Mouse (Mus musculus) ES-Bruce4 (cell line): Measurements from ENCODE around the gene Il4. TPM values are rescaled to one million over a fixed set of nuclear protein-coding genes. Genes with fewer than 3 reads are reported as not detected.

Experiments
- H3K27ac ChIP-seq: 2 replicates; pipeline ENCODE4 v1.5.1; 2012; ENCODE audit warnings: low read length, inconsistent platforms; ENCODE audit not compliant: insufficient read depth
- H3K27me3 ChIP-seq: 2 replicates; pipeline ENCODE4 v1.6.1; 2012; ENCODE audit warnings: mild to moderate bottlenecking, low read length, inconsistent platforms; ENCODE audit not compliant: control insufficient read depth, poor library complexity, insufficient read depth, severe bottlenecking
- H3K36me3 ChIP-seq: 2 replicates; pipeline ENCODE4 v1.6.1; 2012; ENCODE audit warnings: inconsistent platforms, mild to moderate bottlenecking, low read length, moderate library complexity; ENCODE audit not compliant: control insufficient read depth, poor library complexity, insufficient read depth, severe bottlenecking
- H3K4me1 ChIP-seq: one replicate; pipeline ENCODE4 v1.8.1; 2011; ENCODE audit warnings: low read length; ENCODE audit not compliant: control insufficient read depth, insufficient read depth
- H3K4me3 ChIP-seq: 2 replicates; pipeline ENCODE4 v1.5.1; 2011; ENCODE audit warnings: low read depth, mild to moderate bottlenecking, low read length
- H3K9ac ChIP-seq: 2 replicates; pipeline ENCODE4 v1.6.1; 2012; ENCODE audit warnings: low read depth, mild to moderate bottlenecking, inconsistent platforms; ENCODE audit not compliant: poor library complexity, severe bottlenecking
- H3K9me3 ChIP-seq: replicated peaks from 2 replicates; pipeline ENCODE4 v1.6.1; 2012; ENCODE audit warnings: mild to moderate bottlenecking, low read length, inconsistent platforms; ENCODE audit not compliant: control insufficient read depth, poor library complexity, insufficient read depth, severe bottlenecking
- CTCF ChIP-seq: IDR thresholded peaks from one replicate; pipeline ENCODE4 v1.8.1; 2011; ENCODE audit warnings: low read depth, low read length
- EP300 ChIP-seq: IDR thresholded peaks from 2 replicates; pipeline ENCODE4 v1.6.1; 2011; ENCODE audit warnings: low read depth, low read length; ENCODE audit not compliant: insufficient read depth
- POLR2A ChIP-seq: IDR thresholded peaks from one replicate; pipeline ENCODE4 v1.8.1; 2011; ENCODE audit warnings: low read length; ENCODE audit not compliant: insufficient read depth
- polyA plus RNA-seq: library from polyadenylated mRNA; stranded (reverse); fragments of >200 nt; gene quantifications from 2 replicates; pipeline ENCODE4 v1.2.4, GENCODE M21; 2011; ENCODE audit warnings: low read depth; ENCODE audit not compliant: missing spikeins, insufficient read depth, insufficient read length

The Il4 gene
- polyA plus RNA-seq, 1 experiment: not detected

DNA sequence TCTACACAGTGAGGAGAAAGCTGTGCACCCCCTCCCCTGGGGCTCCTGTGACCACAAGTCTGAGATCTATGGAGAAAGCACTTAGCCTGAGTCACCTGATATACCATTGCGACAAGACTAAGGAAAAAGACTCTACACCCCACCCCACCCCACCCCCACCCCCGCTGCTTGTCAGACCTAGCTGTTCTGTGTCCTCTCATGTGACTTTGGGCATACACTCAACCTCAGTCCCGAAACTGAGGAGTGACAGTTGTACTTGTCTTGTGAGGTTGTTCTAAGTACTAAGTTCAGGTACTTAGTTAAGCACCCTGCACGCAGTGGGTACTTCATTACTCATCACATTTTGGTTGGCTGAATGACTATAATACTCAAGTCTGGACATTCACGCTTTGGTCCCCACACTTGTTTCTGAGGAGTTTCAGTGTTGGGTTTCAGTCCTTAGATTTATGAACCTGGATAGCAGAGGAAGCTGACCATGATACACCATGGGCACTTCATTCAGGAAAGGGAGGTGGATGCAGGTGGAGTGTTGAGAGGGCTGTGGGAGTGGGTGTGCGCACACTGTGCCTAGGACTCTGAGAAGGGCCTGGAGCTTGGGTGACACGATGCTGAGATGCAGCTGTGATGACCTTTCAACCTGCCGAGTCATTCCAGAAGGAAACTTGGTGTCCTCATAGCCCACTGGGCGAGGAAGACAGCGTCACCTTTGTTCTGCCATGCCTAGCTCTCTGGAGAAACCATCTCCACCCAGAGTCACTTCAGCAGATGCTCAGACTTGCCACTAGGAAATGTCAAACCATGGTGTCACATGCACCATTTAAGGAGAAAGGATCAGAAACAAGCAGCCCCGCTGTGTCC is 3.3 kb upstream of the Il4 start:
- no peak overlapping the region for H3K9ac ChIP-seq
- no peak overlapping the region for H3K27ac ChIP-seq
- H3K27me3 ChIP-seq: no peaks in the 10 kb centered on the region
- H3K36me3 ChIP-seq: no peaks in the 10 kb centered on the region
- H3K9me3 ChIP-seq: no peaks in the 10 kb centered on the region
- H3K4me3 ChIP-seq: no peak overlapping the region
- H3K4me1 ChIP-seq: no peaks in the 10 kb centered on the region
- TF ChIP-seq EP300: no peak
- no peak for TF ChIP-seq CTCF
- TF ChIP-seq POLR2A: no peak

- H3K27me3 ChIP-seq: no peaks in the 10 kb centered on the region
- no peaks in the 10 kb centered on the region for H3K9me3 ChIP-seq
- TF ChIP-seq EP300: no peak
- TF ChIP-seq CTCF: no peak
- no peak for TF ChIP-seq POLR2A
- no peak overlapping the region for H3K9ac ChIP-seq
- no peak overlapping the region for H3K4me3 ChIP-seq
- no peaks in the 10 kb centered on the region for H3K4me1 ChIP-seq
- no peaks in the 10 kb centered on the region for H3K36me3 ChIP-seq
- H3K27ac ChIP-seq: no peak overlapping the region
Observed at GRCm38 (mm10) chr11:53620094-53620493, 1.6 kb upstream of the Il4 start.

GRCm38 (mm10) chr11:53619428-53619827 is 959 bp upstream of the Il4 start:
- no peaks in the 10 kb centered on the region for H3K9me3 ChIP-seq
- H3K27ac ChIP-seq: no peak overlapping the region
- no peak overlapping the region for H3K4me3 ChIP-seq
- H3K36me3 ChIP-seq: no peaks in the 10 kb centered on the region
- no peaks in the 10 kb centered on the region for H3K4me1 ChIP-seq
- H3K9ac ChIP-seq: no peak overlapping the region
- H3K27me3 ChIP-seq: no peaks in the 10 kb centered on the region
- TF ChIP-seq CTCF: no peak
- no peak for TF ChIP-seq POLR2A
- no peak for TF ChIP-seq EP300

- H3K27ac ChIP-seq: no peak overlapping the region
- H3K4me3 ChIP-seq: no peak overlapping the region
- H3K9ac ChIP-seq: no peak overlapping the region
- H3K36me3 ChIP-seq: no peaks in the 10 kb centered on the region
- no peaks in the 10 kb centered on the region for H3K9me3 ChIP-seq
- TF ChIP-seq CTCF (no peak), POLR2A (no peak), EP300 (no peak)
- no peaks in the 10 kb centered on the region for H3K4me1 ChIP-seq
- H3K27me3 ChIP-seq: no peaks in the 10 kb centered on the region
Observed at GRCm38 (mm10) chr11:53617562-53618109, 833 bp downstream of the Il4 start.

DNA sequence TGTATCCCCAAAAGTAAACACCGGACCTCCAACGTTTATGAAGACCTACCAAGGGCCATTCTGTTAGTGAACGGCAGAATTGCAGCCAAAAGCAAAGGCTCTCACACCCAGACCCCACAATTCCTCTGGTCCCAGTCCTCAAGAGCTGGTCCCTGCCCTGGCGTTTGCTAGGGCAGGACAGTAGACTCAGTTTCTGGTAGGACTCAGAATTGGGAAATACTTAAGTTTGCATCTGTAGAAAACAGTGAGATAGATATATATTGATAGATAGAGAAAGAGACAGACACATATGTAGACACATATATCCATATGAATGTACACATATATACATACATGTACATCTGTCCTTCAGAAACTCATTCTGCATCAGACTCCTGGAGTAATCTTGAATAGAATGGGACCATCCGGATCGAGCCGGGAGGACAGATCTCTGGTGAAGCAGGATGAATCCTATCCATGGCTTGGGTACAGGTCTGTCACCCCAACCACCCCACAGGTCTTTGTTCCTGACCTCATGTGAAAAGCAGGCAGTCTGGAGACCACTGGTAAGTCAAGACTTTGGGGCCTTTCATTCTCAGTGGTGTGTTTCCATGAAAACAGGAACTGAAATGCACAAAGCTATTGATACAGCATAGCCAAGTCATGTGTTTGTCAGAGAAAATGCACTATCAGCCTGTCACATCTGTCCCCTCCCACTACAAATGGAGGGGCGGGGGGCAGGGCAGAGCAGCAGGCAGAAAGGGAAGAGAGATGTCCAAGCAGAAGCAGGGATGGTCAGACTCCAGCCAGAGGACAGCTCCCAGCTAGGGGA is 1.5 kb downstream of the Il4 start:
- no peak for TF ChIP-seq EP300
- no peak for TF ChIP-seq CTCF
- no peak for TF ChIP-seq POLR2A
- Histone ChIP-seq H3K27me3 (no peaks in the 10 kb centered on the region), H3K9ac (no peak overlapping the region), H3K4me3 (no peak overlapping the region), H3K36me3 (no peaks in the 10 kb centered on the region), H3K9me3 (no peaks in the 10 kb centered on the region), H3K27ac (no peak overlapping the region), H3K4me1 (no peaks in the 10 kb centered on the region)
